Mouse (Mus musculus): ENCODE results near the gene Rars. TPM values are rescaled to one million over a fixed set of nuclear protein-coding genes. Genes with fewer than 3 reads are reported as not detected.
"Not testable (repeated sequence)": the region's sequence is repeated elsewhere in the genome, so short reads cannot be mapped to it uniquely, and the experiment has no call there.

Rars gene
- total RNA-seq, 1 experiment from 2014 or later: 47.1 TPM

DNA sequence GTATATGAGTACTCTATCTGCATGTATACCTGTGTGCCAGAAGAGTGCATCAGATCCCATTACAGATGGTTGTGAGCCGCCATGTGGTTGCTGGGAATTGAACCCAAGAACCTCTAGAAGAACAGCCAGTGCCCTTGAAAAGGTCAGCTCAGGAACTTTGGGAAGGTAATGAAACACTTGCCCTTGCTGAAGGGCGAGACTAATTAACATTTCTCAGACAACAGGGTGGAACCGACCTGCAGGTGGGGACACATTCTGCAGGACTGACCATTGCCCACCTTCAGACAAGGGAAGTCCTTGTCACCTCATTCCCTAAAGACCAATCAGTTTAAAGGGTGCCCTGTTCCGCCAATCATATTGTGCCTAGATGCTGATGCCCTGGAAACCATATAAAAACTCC, 6.5 kb upstream of the Rars start:
- not testable (repeated sequence) for ATAC-seq (replicated peaks; ENCODE audit: insufficient number of reproducible peaks, low FRiP score, low TSS enrichment, poor library complexity, severe bottlenecking)

DNA sequence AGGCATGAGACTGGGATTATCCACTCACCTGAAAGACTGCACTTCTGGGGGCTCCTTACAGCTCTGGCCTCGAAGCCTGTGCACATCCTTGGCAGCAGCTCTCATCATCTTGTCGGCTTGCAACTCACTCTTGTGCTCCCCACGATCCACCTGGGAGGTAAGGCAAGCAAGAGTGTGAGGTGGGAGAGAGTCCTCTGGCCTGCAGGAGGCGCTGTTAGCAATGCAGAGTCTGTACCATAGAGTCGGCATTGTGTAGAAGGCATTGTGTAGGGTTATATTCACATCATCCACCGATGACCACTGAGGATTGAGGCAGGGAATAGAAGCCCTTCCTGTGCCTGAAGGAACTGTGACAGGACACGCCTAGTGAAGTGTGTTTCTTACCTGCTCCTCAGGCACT, 6.0 kb upstream of the Rars start:
- no peak for ATAC-seq (replicated peaks; ENCODE audit: insufficient number of reproducible peaks, low FRiP score, low TSS enrichment, poor library complexity, severe bottlenecking)

DNA sequence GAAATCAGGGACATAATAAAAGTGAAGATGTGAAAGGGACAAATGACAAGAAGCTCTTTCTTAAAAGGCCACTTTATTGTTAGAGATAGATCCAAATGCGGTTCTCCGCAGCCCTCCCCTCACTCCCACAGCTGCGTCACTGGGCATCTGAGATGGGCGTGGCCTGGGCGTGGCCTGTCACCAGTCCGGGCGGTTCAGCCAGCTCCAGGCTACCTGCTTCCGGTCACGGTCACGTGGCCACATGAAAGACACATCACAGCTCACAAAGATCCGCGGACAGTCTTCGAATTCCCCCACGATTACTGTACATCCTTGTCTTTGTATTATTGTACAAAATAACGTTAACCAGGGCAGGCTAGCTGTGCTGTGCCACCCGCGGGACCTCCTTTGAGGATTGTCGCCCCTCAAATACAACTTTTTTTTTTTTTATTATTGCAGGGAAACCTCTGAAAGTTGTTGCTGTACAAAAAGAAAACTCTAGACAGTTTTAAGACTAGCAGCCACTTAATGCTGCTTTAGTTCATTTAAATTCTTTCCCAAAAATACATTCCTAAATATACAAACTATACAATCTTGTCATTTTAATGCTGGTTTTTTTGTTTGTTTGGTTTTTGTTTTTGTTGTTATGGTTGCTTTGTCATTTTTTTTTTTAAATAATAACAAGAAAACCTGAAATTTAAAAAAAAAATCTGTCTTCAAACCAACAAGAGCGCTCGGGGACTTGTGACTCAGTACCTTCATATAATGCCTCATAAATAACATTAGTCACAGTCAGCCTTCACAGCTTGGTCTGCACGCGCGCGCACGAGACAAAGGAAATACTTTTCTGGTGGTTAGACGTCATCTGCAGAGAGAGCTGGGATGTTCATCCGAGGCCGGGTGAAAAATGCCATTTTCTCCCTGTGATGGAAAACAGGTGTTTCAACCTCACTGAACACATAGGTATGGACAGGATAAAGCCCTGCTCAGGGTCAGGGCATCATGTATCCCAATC, 4.3 kb upstream of the Rars start:
- peak; percentile 88 for ATAC-seq (replicated peaks; ENCODE audit: insufficient number of reproducible peaks, low FRiP score, low TSS enrichment, poor library complexity, severe bottlenecking)

DNA sequence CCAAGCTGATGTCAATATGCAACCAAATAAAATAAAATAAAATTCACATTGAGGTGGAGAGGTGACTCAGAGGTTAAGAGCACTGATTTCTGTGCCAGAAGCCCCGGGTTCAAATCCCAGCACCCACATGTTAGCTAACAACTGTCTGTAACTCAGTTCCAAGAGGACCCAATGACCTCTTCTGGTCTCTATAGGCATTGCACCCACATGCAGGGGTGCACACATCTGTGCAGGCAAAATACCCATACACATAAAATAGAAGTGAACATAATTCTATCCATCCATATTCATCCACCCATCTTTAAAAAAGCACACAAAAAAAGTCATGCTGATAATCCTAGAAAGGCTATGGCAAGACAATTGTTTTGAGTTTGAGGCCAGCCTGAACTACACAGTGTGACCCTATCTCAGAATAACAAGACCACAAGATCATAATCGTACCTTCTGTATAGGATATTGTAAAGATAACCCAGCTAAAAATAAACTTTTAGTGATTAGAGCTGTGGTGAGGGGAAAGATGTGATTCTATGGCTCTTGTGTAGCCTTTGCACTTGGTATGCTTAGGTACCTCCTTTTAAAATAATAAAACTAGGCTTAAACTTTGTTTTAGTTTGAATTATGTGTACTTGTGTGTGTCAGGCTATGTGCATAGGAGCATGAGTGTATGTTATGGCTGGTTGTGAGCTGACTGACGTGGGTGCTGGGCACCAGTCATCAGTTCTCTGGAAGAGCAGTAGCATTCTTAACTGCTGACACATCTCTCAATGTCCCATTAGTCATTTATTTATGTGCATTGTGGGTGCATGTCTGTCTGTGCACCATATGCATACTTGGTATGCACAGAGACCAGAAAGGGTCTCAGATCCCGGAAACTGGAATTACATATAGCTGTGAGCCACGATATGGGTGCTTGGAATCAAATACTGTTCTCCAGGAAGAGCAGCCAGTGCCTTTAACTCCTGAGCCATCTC, 3.1 kb upstream of the Rars start:
- ATAC-seq (replicated peaks; ENCODE audit: insufficient number of reproducible peaks, low FRiP score, low TSS enrichment, poor library complexity, severe bottlenecking): no peak

DNA sequence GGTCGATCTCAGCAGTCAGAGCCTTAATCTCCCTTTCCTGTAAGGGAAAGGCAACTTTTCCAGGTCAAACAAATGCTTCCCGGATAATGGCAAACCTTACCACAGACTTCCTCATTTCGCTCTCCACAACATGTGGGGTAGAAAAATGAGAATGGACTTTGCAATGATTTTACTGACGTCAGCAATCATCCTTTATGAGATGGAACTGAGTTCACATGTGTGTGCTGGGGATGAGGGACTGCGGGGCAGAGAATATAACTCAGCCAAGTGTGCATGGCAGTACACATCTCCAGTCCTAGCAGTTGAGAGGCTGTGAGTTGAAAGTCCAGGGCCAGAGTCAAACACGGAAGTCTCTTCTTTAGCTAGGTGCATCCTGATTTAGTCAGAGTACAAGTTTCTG, 1.0 kb downstream of the Rars start:
- ATAC-seq (replicated peaks; ENCODE audit: insufficient number of reproducible peaks, low FRiP score, low TSS enrichment, poor library complexity, severe bottlenecking): no peak

DNA sequence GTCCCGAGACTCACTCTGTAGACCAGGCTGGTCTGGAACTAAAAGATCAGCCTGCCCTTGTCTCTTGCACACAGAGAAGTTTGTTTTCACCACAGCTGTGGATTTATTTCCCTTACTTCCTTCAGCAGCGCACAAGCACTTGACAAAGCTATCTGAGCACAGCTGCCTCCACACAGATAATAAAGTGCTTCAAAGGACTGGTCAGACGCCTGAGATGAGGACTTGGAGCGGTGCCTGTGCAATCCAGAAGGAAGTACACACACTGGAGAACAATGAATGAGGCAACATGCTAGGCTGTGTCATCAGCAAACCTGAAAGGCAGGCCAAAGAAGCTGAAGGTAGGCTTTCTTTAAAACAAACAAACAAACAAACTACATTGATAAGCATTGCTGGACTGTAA, 2.2 kb downstream of the Rars start:
- ATAC-seq (replicated peaks; ENCODE audit: insufficient number of reproducible peaks, low FRiP score, low TSS enrichment, poor library complexity, severe bottlenecking): no peak

DNA sequence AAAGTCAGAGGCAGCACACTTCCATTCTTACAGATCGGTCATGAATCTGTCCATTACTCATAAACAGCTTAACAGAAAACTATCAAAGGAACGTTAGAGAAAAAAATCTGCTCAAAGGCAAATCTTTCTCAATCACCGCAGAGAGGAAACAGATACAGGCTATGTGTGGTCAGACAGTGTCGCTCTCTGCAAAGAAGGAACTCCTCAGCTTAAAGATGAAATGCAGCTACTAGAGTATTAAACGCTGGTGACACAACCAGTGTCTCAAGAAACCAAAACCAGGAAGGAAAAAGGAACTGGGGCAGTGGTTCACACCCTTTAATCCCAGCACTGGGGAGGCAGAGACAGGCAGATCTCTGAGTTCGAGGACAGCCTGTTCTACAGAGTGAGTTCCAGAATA, 6.6 kb downstream of the Rars start:
- ATAC-seq (replicated peaks; ENCODE audit: insufficient number of reproducible peaks, low FRiP score, low TSS enrichment, poor library complexity, severe bottlenecking): peak; percentile 82

DNA sequence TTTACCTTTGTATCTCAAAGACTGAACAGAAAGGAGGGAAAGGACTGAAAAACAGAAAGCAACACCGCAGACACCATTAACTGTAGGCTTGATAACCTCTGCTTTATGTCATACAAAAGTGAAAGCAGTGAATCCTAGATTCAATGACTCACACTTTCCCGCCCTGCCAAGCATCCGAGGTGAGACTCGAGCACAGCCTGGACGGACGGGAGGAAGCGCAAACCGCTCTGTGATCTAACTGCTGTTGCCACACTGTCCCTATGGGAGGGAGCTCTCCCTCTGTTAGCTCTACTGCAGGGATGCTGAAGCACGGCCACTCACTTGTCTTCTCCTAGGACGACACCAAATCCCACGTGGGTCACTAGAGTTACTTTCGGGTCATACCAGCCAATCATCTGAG, 18.0 kb downstream of the Rars start:
- ATAC-seq (replicated peaks; ENCODE audit: insufficient number of reproducible peaks, low FRiP score, low TSS enrichment, poor library complexity, severe bottlenecking): no peak

DNA sequence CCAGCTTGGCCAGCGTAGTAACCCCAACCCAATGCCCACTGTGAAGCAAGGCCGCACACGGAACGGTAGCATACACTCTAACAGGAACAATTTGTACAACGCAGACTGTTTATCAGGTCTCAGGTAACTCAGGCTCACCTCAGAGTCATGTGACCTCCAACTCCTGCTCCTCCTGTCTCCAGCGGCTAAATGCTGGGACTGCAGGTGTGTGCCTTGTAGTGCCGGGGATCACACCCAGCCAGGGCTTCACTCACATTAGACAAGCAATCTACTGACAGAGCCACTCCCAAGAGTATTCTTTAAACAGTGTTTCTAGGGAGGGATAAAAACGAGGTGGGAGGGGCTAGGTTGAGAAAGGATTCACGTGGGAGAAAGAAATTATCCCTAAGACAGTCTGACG, 22.8 kb downstream of the Rars start:
- no peak for ATAC-seq (replicated peaks; ENCODE audit: insufficient number of reproducible peaks, low FRiP score, low TSS enrichment, poor library complexity, severe bottlenecking)

DNA sequence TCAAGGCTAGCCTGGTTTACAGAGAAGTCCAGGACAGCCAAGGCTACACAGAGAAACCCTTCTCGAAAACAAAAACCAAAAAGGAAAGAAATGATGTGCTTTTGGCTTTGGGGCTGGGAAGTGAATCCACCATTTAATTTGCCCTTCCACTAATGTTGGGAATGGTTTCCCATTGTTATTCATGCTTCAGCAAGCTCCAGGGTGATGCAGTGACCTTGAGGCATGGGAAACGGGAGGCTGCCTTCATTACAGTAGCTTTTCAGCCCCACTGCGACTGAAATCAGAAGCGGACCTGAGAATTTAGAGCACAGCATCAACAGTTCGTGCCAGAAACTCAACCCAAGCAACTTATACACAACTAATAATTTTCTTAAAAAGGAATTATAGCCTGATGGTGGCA, 33.0 kb downstream of the Rars start:
- ATAC-seq (replicated peaks; ENCODE audit: insufficient number of reproducible peaks, low FRiP score, low TSS enrichment, poor library complexity, severe bottlenecking): no peak

DNA sequence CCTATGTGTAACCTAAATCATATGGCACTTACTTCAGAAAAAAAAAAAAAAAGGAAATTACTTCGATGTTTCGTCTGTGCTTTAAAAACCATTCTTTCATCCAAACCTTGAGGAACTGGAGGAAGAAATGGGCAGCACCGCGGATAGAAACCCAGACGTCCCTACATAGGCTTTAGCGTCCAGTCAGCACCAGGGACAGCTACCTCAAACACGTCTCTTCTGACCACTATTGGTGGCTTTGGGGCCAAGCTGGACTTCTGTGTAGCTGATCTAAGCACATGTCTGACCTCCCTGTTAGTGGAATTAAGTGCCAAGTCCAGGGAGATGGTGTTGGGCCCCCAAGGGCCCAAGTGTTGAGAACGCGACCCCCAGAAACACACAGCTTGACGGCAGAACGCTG, 35.4 kb downstream of the Rars start, which contains the start of gene Fbll1:
Gene Fbll1 (minus strand): TSS at position 11 of the 400 bp plus-strand sequence.
- no peak for ATAC-seq (replicated peaks; ENCODE audit: insufficient number of reproducible peaks, low FRiP score, low TSS enrichment, poor library complexity, severe bottlenecking)

DNA sequence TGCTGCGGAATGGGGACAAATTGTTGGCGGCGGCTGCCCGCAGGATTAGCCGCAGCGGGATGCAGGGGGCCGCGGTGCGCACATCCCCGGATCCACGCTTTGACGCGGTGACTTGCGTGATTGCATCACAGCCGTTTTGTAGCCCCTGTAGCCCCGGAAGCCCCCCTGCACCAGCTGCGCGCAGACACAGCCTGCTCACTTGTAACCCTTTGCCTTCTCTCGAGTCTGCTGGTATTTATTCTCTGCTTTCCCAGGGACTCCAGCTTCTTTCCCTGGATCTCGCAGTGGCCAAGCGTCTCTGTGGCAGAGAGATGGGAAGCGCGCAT, 35.8 kb downstream of the Rars start:
- no peak for ATAC-seq (replicated peaks; ENCODE audit: insufficient number of reproducible peaks, low FRiP score, low TSS enrichment, poor library complexity, severe bottlenecking)

DNA sequence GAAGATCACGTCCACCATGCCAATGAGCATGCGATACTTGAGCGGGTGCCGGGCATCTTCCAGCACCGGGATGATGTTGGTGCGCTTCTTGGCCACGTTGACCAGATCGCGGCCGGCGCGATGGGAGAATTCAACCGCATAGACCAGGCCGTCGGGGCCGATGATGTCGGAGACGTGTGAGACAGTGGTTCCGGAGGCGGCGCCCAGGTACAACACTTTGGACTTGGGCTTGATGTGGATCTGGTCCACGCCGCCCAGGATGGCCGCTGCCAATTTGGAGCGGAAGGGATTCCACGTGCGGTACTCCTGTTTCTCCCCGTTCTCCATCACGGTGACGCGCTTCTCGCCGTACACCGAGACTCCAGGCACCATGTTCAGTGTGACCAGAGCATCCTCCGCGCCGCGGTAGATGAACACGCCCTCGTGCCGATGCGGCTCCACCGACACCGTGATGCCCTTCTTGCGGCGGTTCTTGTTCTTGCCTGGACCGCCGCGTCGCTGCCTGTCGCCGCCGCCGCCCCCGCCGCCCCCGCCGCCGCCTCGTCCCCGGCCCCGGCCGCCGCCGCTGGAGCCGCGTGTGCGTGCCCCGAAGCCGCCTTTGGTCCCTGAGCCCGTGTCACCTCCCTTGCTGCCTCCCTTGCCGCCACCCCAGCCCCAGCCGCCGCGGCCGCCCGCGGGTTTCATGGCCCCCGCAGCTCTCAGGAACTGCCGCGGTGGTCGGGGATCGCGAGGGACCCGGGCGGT, 36.4 kb downstream of the Rars start:
- no peak for ATAC-seq (replicated peaks; ENCODE audit: insufficient number of reproducible peaks, low FRiP score, low TSS enrichment, poor library complexity, severe bottlenecking)

DNA sequence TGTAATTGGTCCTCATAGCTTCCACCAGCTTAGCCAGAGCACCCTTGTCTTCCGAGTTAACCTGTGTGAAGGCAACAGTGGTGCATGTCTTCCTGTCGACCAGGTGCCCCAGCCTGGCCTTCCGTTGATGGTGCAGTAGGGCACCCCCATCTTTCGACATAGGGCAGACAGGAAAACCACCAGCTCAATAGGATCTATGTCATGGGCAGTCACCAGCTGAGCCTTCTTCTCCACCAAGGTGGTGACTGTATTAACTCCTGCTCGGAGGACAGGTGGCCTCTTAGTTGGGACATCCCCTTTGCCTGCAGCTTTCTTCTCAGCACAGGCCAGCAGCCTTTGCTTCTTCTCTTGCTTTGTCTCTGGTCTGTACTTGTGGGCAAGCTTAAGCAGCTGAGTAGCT, 41.5 kb downstream of the Rars start:
- not testable (repeated sequence) for ATAC-seq (replicated peaks; ENCODE audit: insufficient number of reproducible peaks, low FRiP score, low TSS enrichment, poor library complexity, severe bottlenecking)

DNA sequence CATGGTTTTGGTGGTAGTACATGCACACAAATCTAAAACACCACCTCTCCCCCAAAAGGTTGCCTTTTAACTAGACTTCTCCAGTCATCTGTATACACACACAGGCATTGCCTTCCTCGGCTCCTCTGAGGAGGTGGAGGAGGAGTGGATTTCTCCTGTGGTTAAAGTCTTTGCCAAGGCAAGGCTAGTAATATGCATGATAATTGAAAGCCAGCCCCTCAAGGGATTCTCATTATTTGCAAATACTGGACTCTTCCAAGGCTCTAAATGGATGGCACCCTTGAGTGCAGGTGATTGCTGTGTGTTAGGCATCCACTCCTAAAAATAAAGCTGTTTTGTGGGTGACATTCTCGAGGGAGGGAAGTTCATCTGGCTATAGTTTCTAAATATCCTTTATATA, 45.9 kb downstream of the Rars start:
- no peak for ATAC-seq (replicated peaks; ENCODE audit: insufficient number of reproducible peaks, low FRiP score, low TSS enrichment, poor library complexity, severe bottlenecking)

DNA sequence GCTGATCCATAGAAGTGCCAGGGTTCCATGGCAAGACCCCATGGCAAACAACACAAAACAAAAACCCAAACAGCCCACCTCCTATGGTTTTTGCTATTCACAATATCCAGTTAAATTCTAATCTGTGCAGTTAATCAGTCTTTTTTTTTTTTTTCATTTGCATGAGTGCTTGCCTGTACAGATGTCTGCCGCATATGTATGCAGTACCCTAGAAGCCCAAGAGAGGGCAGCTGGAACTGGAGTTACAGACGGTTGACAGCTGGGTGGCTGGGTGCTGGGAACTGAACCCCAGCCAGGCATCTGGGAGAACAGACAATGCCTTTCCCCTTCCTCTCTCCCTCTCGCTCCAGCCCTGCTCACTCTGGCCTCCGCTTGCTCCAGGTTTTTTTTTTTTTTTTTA, 49.8 kb downstream of the Rars start:
- ATAC-seq (replicated peaks; ENCODE audit: insufficient number of reproducible peaks, low FRiP score, low TSS enrichment, poor library complexity, severe bottlenecking): no peak

DNA sequence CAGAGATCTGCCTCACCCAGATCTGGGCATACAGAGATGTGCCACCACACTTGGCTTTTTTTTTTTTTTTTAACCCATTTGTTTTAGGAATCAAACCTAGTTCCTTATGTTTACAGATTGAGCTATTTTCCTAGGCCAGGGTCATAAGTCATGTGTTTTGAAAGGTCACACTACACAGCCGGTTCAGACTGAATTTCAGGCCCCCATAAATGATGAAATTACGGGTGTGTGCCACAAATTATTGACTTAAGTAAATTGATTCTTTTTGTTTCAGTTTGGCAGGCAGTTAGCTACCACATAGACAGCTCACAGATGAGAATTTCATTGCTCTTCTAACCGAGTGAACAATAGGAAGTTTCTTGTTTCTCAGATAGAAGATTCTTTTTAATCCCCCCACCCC, 50.3 kb downstream of the Rars start:
- ATAC-seq (replicated peaks; ENCODE audit: insufficient number of reproducible peaks, low FRiP score, low TSS enrichment, poor library complexity, severe bottlenecking): no peak

DNA sequence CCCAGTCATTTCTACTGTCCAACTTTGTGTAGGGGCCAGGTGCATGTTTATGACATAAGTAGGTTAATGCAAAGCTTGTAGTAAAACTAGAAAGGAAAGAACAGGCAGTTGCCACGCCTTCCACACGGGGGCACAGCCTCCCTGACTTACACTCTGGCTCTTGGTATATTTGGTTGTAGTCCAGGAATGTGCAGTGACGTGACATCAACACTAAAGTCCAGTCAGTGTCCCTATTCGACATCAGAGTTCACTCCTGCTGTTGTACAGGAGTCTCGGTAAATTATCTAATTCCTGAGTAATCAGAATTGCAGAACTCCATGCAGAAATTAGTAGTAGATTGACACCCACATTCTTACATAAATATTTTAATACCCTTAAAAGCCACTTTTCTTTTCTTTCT, 51.3 kb downstream of the Rars start:
- ATAC-seq (replicated peaks; ENCODE audit: insufficient number of reproducible peaks, low FRiP score, low TSS enrichment, poor library complexity, severe bottlenecking): no peak

DNA sequence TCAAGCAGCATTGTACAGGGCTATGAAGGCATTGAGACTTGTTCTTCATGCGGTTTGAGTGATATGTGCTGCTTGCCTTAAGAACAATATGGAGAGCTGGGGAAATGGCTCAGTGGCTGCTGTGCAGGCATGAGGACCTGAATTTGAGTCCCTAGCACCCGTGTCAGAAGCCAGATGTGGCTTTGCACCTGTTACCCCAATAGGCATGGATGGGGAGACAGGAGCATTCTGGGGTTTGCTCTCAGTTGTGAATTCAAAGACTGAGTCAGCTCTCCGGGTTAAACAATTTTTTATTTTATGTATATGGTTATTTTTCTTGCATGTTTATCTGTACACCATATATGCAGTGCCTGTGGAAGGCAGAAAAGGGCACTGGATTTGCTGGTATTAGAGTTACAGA, 51.9 kb downstream of the Rars start:
- ATAC-seq (replicated peaks; ENCODE audit: insufficient number of reproducible peaks, low FRiP score, low TSS enrichment, poor library complexity, severe bottlenecking): no peak

All from monocyte, adult 5-6 weeks (primary cell).